Mouse (Mus musculus): ENCODE measurements around the gene Zfhx3. TPM values are rescaled to one million over a fixed set of nuclear protein-coding genes. Genes with fewer than 3 reads are reported as not detected.

Zfhx3 gene
- polyA plus RNA-seq, 2 experiments = 14.4 to 26.1 TPM

- TF ChIP-seq POLR2A (IDR thresholded peaks at IDR 0.05; ENCODE audit: borderline replicate concordance, extremely low read depth, insufficient read depth, insufficient read length) = no peak
- WGBS = 15% methylated on average over 8 of the region's 8 CpGs
- ATAC-seq (ENCODE audit: low FRiP score, low read depth) (no peak), DNase-seq (ENCODE audit: low spot score) (no peak)
- H3K9me3 ChIP-seq (ENCODE audit: control insufficient read depth, low read length) = no peaks in the 10 kb centered on the region
- H3K27me3 ChIP-seq (ENCODE audit: control insufficient read depth, insufficient read depth, low read length) = no peaks in the 10 kb centered on the region
- H3K36me3 ChIP-seq (ENCODE audit: control insufficient read depth, insufficient read depth, low read length) = no peaks in the 10 kb centered on the region; the same call in 1 of the 2 replicates
- no peak overlapping the region for H3K4me2 ChIP-seq (replicated peaks; ENCODE audit: low read depth, low read length, severe bottlenecking)
- peak overlapping the region; percentile 38; the same call in 1 of the 2 replicates for H3K9ac ChIP-seq (ENCODE audit: low read depth, low read length, severe bottlenecking)
- H3K4me3 ChIP-seq (replicated peaks; ENCODE audit: low read length) = no peak overlapping the region
- H3K4me1 ChIP-seq (ENCODE audit: control insufficient read depth, insufficient read depth, low read length) = peaks cover 86% of the 10 kb centered on the region
- H3K27ac ChIP-seq (replicated peaks; ENCODE audit: low read depth, low read length) = 0 out of 2 replicates have a peak overlapping the region, but pooled peaks have one; percentile 26
Measured at GRCm38 (mm10) chr8:108722671-108723513, 780.4 kb downstream of the Zfhx3 start.

- H3K4me3 ChIP-seq (replicated peaks; ENCODE audit: low read length) = no peak overlapping the region
- H3K27ac ChIP-seq (replicated peaks; ENCODE audit: low read depth, low read length) = no peak overlapping the region
- H3K4me2 ChIP-seq (replicated peaks; ENCODE audit: low read depth, low read length, severe bottlenecking) = no peak overlapping the region
- DNase-seq (ENCODE audit: low spot score) = no peak
- H3K27me3 ChIP-seq (ENCODE audit: control insufficient read depth, insufficient read depth, low read length) = no peaks in the 10 kb centered on the region
- H3K4me1 ChIP-seq (ENCODE audit: control insufficient read depth, insufficient read depth, low read length) = peaks cover 84% of the 10 kb centered on the region
- ATAC-seq (ENCODE audit: low FRiP score, low read depth) = no peak
- 63% methylated on average over 11 of the region's 11 CpGs for WGBS
- H3K9ac ChIP-seq (ENCODE audit: low read depth, low read length, severe bottlenecking) = no peak overlapping the region
- no peaks in the 10 kb centered on the region; the same call in 1 of the 2 replicates for H3K36me3 ChIP-seq (ENCODE audit: control insufficient read depth, insufficient read depth, low read length)
- no peak for TF ChIP-seq POLR2A (IDR thresholded peaks at IDR 0.05; ENCODE audit: borderline replicate concordance, extremely low read depth, insufficient read depth, insufficient read length)
- no peaks in the 10 kb centered on the region for H3K9me3 ChIP-seq (ENCODE audit: control insufficient read depth, low read length)
Measured at GRCm38 (mm10) chr8:108723636-108724035, 781.2 kb downstream of the Zfhx3 start.

- Histone ChIP-seq H3K4me3 (replicated peaks; ENCODE audit: low read length) (no peak overlapping the region), H3K36me3 (ENCODE audit: control insufficient read depth, insufficient read depth, low read length) (no peaks in the 10 kb centered on the region; the same call in 1 of the 2 replicates), H3K9ac (ENCODE audit: low read depth, low read length, severe bottlenecking) (no peak overlapping the region), H3K27ac (replicated peaks; ENCODE audit: low read depth, low read length) (no peak overlapping the region), H3K4me1 (ENCODE audit: control insufficient read depth, insufficient read depth, low read length) (peaks cover 86% of the 10 kb centered on the region), H3K4me2 (replicated peaks; ENCODE audit: low read depth, low read length, severe bottlenecking) (peak overlapping the region; percentile 20; the same call in 1 of the 2 replicates), H3K27me3 (ENCODE audit: control insufficient read depth, insufficient read depth, low read length) (no peaks in the 10 kb centered on the region), H3K9me3 (ENCODE audit: control insufficient read depth, low read length) (no peaks in the 10 kb centered on the region)
- no peak for TF ChIP-seq POLR2A (IDR thresholded peaks at IDR 0.05; ENCODE audit: borderline replicate concordance, extremely low read depth, insufficient read depth, insufficient read length)
- DNase-seq (ENCODE audit: low spot score) (no peak), ATAC-seq (ENCODE audit: low FRiP score, low read depth) (no peak)
- 25% methylated on average over 11 of the region's 11 CpGs for WGBS
Measured at GRCm38 (mm10) chr8:108724818-108725506, 782.5 kb downstream of the Zfhx3 start.

- no peak for TF ChIP-seq POLR2A (IDR thresholded peaks at IDR 0.05; ENCODE audit: borderline replicate concordance, extremely low read depth, insufficient read depth, insufficient read length)
- Histone ChIP-seq H3K27ac (replicated peaks; ENCODE audit: low read depth, low read length) (no peak overlapping the region), H3K27me3 (ENCODE audit: control insufficient read depth, insufficient read depth, low read length) (no peaks in the 10 kb centered on the region), H3K9ac (ENCODE audit: low read depth, low read length, severe bottlenecking) (no peak overlapping the region), H3K9me3 (ENCODE audit: control insufficient read depth, low read length) (no peaks in the 10 kb centered on the region), H3K36me3 (ENCODE audit: control insufficient read depth, insufficient read depth, low read length) (no peaks in the 10 kb centered on the region; the same call in 1 of the 2 replicates), H3K4me2 (replicated peaks; ENCODE audit: low read depth, low read length, severe bottlenecking) (no peak overlapping the region), H3K4me3 (replicated peaks; ENCODE audit: low read length) (no peak overlapping the region), H3K4me1 (ENCODE audit: control insufficient read depth, insufficient read depth, low read length) (peaks cover 86% of the 10 kb centered on the region)
- WGBS = 64% methylated on average over 10 of the region's 10 CpGs
- no peak for ATAC-seq (ENCODE audit: low FRiP score, low read depth)
- DNase-seq (ENCODE audit: low spot score) = no peak
Measured at GRCm38 (mm10) chr8:108725631-108726030, 783.2 kb downstream of the Zfhx3 start.

- WGBS = 10% methylated on average over 12 of the region's 12 CpGs
- ATAC-seq (ENCODE audit: low FRiP score, low read depth) = 0 out of 2 replicates have a peak, but pooled peaks have one; percentile 12
- TF ChIP-seq POLR2A (IDR thresholded peaks at IDR 0.05; ENCODE audit: borderline replicate concordance, extremely low read depth, insufficient read depth, insufficient read length) = no peak
- Histone ChIP-seq H3K9ac (ENCODE audit: low read depth, low read length, severe bottlenecking) (no peak overlapping the region), H3K36me3 (ENCODE audit: control insufficient read depth, insufficient read depth, low read length) (no peaks in the 10 kb centered on the region; the same call in 1 of the 2 replicates), H3K4me1 (ENCODE audit: control insufficient read depth, insufficient read depth, low read length) (peaks cover 89% of the 10 kb centered on the region), H3K4me3 (replicated peaks; ENCODE audit: low read length) (no peak overlapping the region), H3K4me2 (replicated peaks; ENCODE audit: low read depth, low read length, severe bottlenecking) (peak overlapping the region; percentile 26; the same call in 1 of the 2 replicates), H3K27ac (replicated peaks; ENCODE audit: low read depth, low read length) (no peak overlapping the region), H3K9me3 (ENCODE audit: control insufficient read depth, low read length) (no peaks in the 10 kb centered on the region), H3K27me3 (ENCODE audit: control insufficient read depth, insufficient read depth, low read length) (no peaks in the 10 kb centered on the region)
- DNase-seq (ENCODE audit: low spot score) = no peak
Measured at GRCm38 (mm10) chr8:108726541-108727241, 784.2 kb downstream of the Zfhx3 start.
